In genomic region chr10:72616153-72616552, GRCm38 (mm10) we compare ENCODE assay signal across 19 mouse cellular contexts.
"Had no signal": no experiment of that assay in that cellular context is flagged by ENCODE, and none has a peak within 500 bp of the region (broad histone marks: within the 10 kb centered on the region; RNA-seq: fewer than 3 reads in every experiment).

No protein-coding gene starts in this region.

- H3K27ac ChIP-seq: midbrain, embryonic 10.5 days; midbrain, embryonic 12.5 days; neural tube, embryonic 13.5 days; neural tube, embryonic 15.5 days had no signal

- H3K9me3 ChIP-seq: midbrain, embryonic 10.5 days; midbrain, embryonic 12.5 days; neural tube, embryonic 15.5 days had no signal

- H3K27me3 ChIP-seq: midbrain, embryonic 12.5 days; neural tube, embryonic 13.5 days; neural tube, embryonic 15.5 days had no signal

- H3K36me3 ChIP-seq: midbrain, embryonic 10.5 days; midbrain, embryonic 12.5 days; neural tube, embryonic 13.5 days; neural tube, embryonic 15.5 days had no signal

- H3K4me2 ChIP-seq: lung, embryonic 14.5 days; midbrain, embryonic 12.5 days; neural tube, embryonic 13.5 days; neural tube, embryonic 15.5 days had no signal

- H3K9ac ChIP-seq: lung, embryonic 14.5 days; midbrain, embryonic 12.5 days; neural tube, embryonic 13.5 days; neural tube, embryonic 15.5 days had no signal

- ATAC-seq: midbrain, embryonic 16.5 days had no signal

- H3K4me3 ChIP-seq: midbrain, embryonic 10.5 days; midbrain, embryonic 12.5 days; myocyte; neural tube, embryonic 13.5 days; neural tube, embryonic 15.5 days had no signal

- DNase-seq: lung, adult 18-20 months; lung, embryonic 14.5 days; lung, postnatal 10 days; lung, postnatal 4 days; midbrain, embryonic 14.5 days; retina, postnatal 1 day; right cerebral cortex, adult 18-20 months; right cerebral cortex, postnatal 25 days; right cerebral cortex, postnatal 4 days; spleen, adult 18-20 months; thymus, adult 18-20 months; thymus, postnatal 14 days; thymus, postnatal 36 days had no signal

- H3K4me1 ChIP-seq: midbrain, embryonic 10.5 days; midbrain, embryonic 12.5 days; neural tube, embryonic 13.5 days; neural tube, embryonic 15.5 days had no signal
